Mouse (Mus musculus) hindbrain, embryonic 13.5 days (tissue): ENCODE measurements around the gene Btrc. TPM values are rescaled to one million over a fixed set of nuclear protein-coding genes. Genes with fewer than 3 reads are reported as not detected.

Experiments
- ATAC-seq: fragments of 200-750 bp; cut with Nextera tagmentation; 2 replicates; pipeline ENCODE4 v1.8.0; 2017; ENCODE audit warnings: moderate TSS enrichment; ENCODE audit not compliant: low FRiP score
- H3K27ac ChIP-seq: fragments of 300-500 bp; sonication (generic); 2 replicates; pipeline ENCODE4 v1.5.1; 2015; ENCODE audit warnings: inconsistent platforms, mild to moderate bottlenecking, moderate library complexity
- H3K27me3 ChIP-seq: fragments of 300-500 bp; sonication (generic); 2 replicates; pipeline ENCODE4 v1.6.1; 2015; ENCODE audit warnings: mild to moderate bottlenecking, inconsistent platforms
- H3K36me3 ChIP-seq: fragments of 300-500 bp; sonication (generic); 2 replicates; pipeline ENCODE4 v1.6.1; 2015; ENCODE audit warnings: mild to moderate bottlenecking, inconsistent platforms
- H3K4me1 ChIP-seq: fragments of 300-500 bp; sonication (generic); replicated peaks from 2 replicates; pipeline ENCODE4 v1.6.1; 2015; ENCODE audit warnings: inconsistent platforms
- H3K4me2 ChIP-seq: fragments of 300-500 bp; sonication (generic); 2 replicates; pipeline ENCODE4 v1.6.1; 2015; ENCODE audit warnings: inconsistent platforms, mild to moderate bottlenecking, moderate library complexity
- H3K4me3 ChIP-seq: fragments of 300-500 bp; sonication (generic); 2 replicates; pipeline ENCODE4 v1.5.1; 2015; ENCODE audit warnings: mild to moderate bottlenecking, inconsistent platforms
- H3K9ac ChIP-seq: fragments of 300-500 bp; sonication (generic); 2 replicates; pipeline ENCODE4 v1.6.1; 2015; ENCODE audit warnings: mild to moderate bottlenecking, inconsistent platforms
- H3K9me3 ChIP-seq: fragments of 300-500 bp; sonication (generic); 2 replicates; pipeline ENCODE4 v1.6.1; 2016; ENCODE audit warnings: inconsistent platforms
- WGBS: fragments of 180-500 bp; shearing (Covaris S2); methylation state at CpG from one replicate; pipeline ENCODE4 v1.1.7; 2015; 5-methylcytosine and 5-hydroxymethylcytosine counted together
- polyA plus RNA-seq: library from polyadenylated mRNA; unstranded; fragments of >200 nt; fragmentation: Nextera tagmentation; extraction: Ambion mirVana; gene quantifications from 2 replicates; pipeline ENCODE4 v1.2.1, GENCODE M21; 2015

The Btrc gene
- polyA plus RNA-seq, 1 experiment from 2014 or later, result 71.6 TPM

- H3K4me3 ChIP-seq, result no peak overlapping the region
- no peak overlapping the region for H3K9ac ChIP-seq
- WGBS, result 22% methylated on average over 6 of the region's 6 CpGs
- no peaks in the 10 kb centered on the region for H3K9me3 ChIP-seq
- peak overlapping the region; percentile 13; the same call in 1 of the 2 replicates for H3K27ac ChIP-seq
- H3K4me1 ChIP-seq, result peaks cover 25% of the 10 kb centered on the region; the same call in 1 of the 2 replicates
- H3K27me3 ChIP-seq, result peaks cover 49% of the 10 kb centered on the region
- no peak overlapping the region for H3K4me2 ChIP-seq
- peak; percentile 59; the same call in 1 of the 2 replicates for ATAC-seq
- peaks cover 57% of the 10 kb centered on the region for H3K36me3 ChIP-seq
These were observed 210.3 kb downstream of the Btrc start for GRCm38 (mm10) chr19:45573861-45574267.

- H3K9ac ChIP-seq, result no peak overlapping the region
- no peak overlapping the region for H3K4me3 ChIP-seq
- no peaks in the 10 kb centered on the region for H3K9me3 ChIP-seq
- WGBS, result 84% methylated on average over 7 of the region's 7 CpGs
- H3K36me3 ChIP-seq, result peaks cover 63% of the 10 kb centered on the region
- no peak for ATAC-seq
- H3K4me1 ChIP-seq, result peaks cover 26% of the 10 kb centered on the region; the same call in 1 of the 2 replicates
- H3K27ac ChIP-seq, result no peak overlapping the region
- H3K27me3 ChIP-seq, result peaks cover 51% of the 10 kb centered on the region
- H3K4me2 ChIP-seq, result no peak overlapping the region
These were observed 210.9 kb downstream of the Btrc start for GRCm38 (mm10) chr19:45574339-45574898.

GRCm38 (mm10) chr19:45574941-45575631 lies 211.6 kb downstream of the Btrc start:
- Histone ChIP-seq H3K4me3 (no peak overlapping the region), H3K27me3 (peaks cover 51% of the 10 kb centered on the region), H3K9me3 (no peaks in the 10 kb centered on the region), H3K27ac (no peak overlapping the region), H3K9ac (no peak overlapping the region), H3K4me2 (no peak overlapping the region), H3K4me1 (peaks cover 32% of the 10 kb centered on the region), H3K36me3 (peaks cover 67% of the 10 kb centered on the region)
- ATAC-seq, result no peak
- WGBS, result 65% methylated on average over 19 of the region's 19 CpGs

GRCm38 (mm10) chr19:45575632-45576001 lies 212.1 kb downstream of the Btrc start:
- Histone ChIP-seq H3K9ac (no peak overlapping the region), H3K4me2 (no peak overlapping the region), H3K9me3 (no peaks in the 10 kb centered on the region), H3K4me3 (no peak overlapping the region), H3K36me3 (peaks cover 68% of the 10 kb centered on the region), H3K27ac (no peak overlapping the region), H3K27me3 (peaks cover 51% of the 10 kb centered on the region), H3K4me1 (peaks cover 37% of the 10 kb centered on the region)
- WGBS, result 17% methylated on average over 8 of the region's 8 CpGs
- ATAC-seq, result no peak

- no peak overlapping the region for H3K4me2 ChIP-seq
- peaks cover 67% of the 10 kb centered on the region for H3K36me3 ChIP-seq
- peaks cover 58% of the 10 kb centered on the region for H3K27me3 ChIP-seq
- H3K4me3 ChIP-seq, result no peak overlapping the region
- no peak for ATAC-seq
- WGBS, result 88% methylated on average over 14 of the region's 14 CpGs
- H3K9me3 ChIP-seq, result no peaks in the 10 kb centered on the region
- no peak overlapping the region for H3K27ac ChIP-seq
- H3K4me1 ChIP-seq, result peaks cover 43% of the 10 kb centered on the region
- no peak overlapping the region for H3K9ac ChIP-seq
These were observed 213.7 kb downstream of the Btrc start for GRCm38 (mm10) chr19:45577141-45577750.

- ATAC-seq, result no peak
- H3K4me2 ChIP-seq, result no peak overlapping the region
- WGBS, result 90% methylated on average over 12 of the region's 12 CpGs
- peaks cover 60% of the 10 kb centered on the region for H3K36me3 ChIP-seq
- no peak overlapping the region for H3K9ac ChIP-seq
- H3K27me3 ChIP-seq, result peaks cover 68% of the 10 kb centered on the region
- peaks cover 41% of the 10 kb centered on the region for H3K4me1 ChIP-seq
- H3K9me3 ChIP-seq, result no peaks in the 10 kb centered on the region
- H3K27ac ChIP-seq, result no peak overlapping the region
- H3K4me3 ChIP-seq, result no peak overlapping the region
These were observed 215.4 kb downstream of the Btrc start for GRCm38 (mm10) chr19:45578976-45579375.

- Histone ChIP-seq H3K36me3 (peaks cover 61% of the 10 kb centered on the region), H3K27me3 (peaks cover 71% of the 10 kb centered on the region), H3K4me1 (peaks cover 41% of the 10 kb centered on the region), H3K27ac (peak overlapping the region; percentile 35; the same call in 1 of the 2 replicates), H3K4me3 (no peak overlapping the region), H3K9ac (no peak overlapping the region), H3K9me3 (no peaks in the 10 kb centered on the region), H3K4me2 (no peak overlapping the region)
- WGBS, result 88% methylated on average over 7 of the region's 7 CpGs
- no peak for ATAC-seq
These were observed 215.9 kb downstream of the Btrc start for GRCm38 (mm10) chr19:45579416-45579815.

Other genes starting within 250 kb of the Btrc start
- gene Tlx1, start 213.1 kb upstream of the Btrc start, polyA plus RNA-seq, result 3.0 and 5.1 TPM in 2 replicates
- 9.5 and 11.8 TPM in 2 replicates for gene Lbx1, start 127.9 kb upstream of the Btrc start, polyA plus RNA-seq
- 13.5 and 14.6 TPM in 2 replicates for gene Poll, start 196.8 kb downstream of the Btrc start, polyA plus RNA-seq
- gene Gm17018, start 196.9 kb downstream of the Btrc start, polyA plus RNA-seq, result 61.8 and 73.4 TPM in 2 replicates